Mouse (Mus musculus) forebrain, embryonic 11.5 days (tissue): ENCODE measurements around the gene Vapa. TPM values are rescaled to one million over a fixed set of nuclear protein-coding genes. Genes with fewer than 3 reads are reported as not detected.

Source experiments
- ATAC-seq: fragments of 200-750 bp; cut with Nextera tagmentation; replicated peaks from 2 replicates; pipeline ENCODE4 v1.8.0; 2017; ENCODE audit warnings: moderate TSS enrichment; ENCODE audit not compliant: low FRiP score
- DNase-seq: peaks from one replicate; pipeline ENCODE4 v3.0.0-alpha.2; 2017; ENCODE audit warnings: low spot score
- H3K27ac ChIP-seq: fragments of 300-500 bp; sonication (generic); 2 replicates; pipeline ENCODE4 v1.5.1; 2014; ENCODE audit warnings: low read depth, low read length
- H3K27me3 ChIP-seq: fragments of 300-500 bp; sonication (generic); 2 replicates; pipeline ENCODE4 v1.6.1; 2014; ENCODE audit warnings: mild to moderate bottlenecking, low read length, mixed read lengths; ENCODE audit not compliant: control insufficient read depth, insufficient read depth
- H3K36me3 ChIP-seq: fragments of 300-500 bp; sonication (generic); 2 replicates; pipeline ENCODE4 v1.6.1; 2014; ENCODE audit warnings: mild to moderate bottlenecking, low read length, moderate library complexity, mixed read lengths; ENCODE audit not compliant: control insufficient read depth, insufficient read depth
- H3K4me1 ChIP-seq: fragments of 300-500 bp; sonication (generic); replicated peaks from 2 replicates; pipeline ENCODE4 v1.6.1; 2014; ENCODE audit warnings: low read length, mixed read lengths; ENCODE audit not compliant: control insufficient read depth, insufficient read depth
- H3K4me2 ChIP-seq: fragments of 300-500 bp; sonication (generic); 2 replicates; pipeline ENCODE4 v1.6.1; 2014; ENCODE audit warnings: low read depth, mild to moderate bottlenecking, low read length, moderate library complexity, mixed read lengths; ENCODE audit not compliant: severe bottlenecking
- H3K4me3 ChIP-seq: fragments of 300-500 bp; sonication (generic); 2 replicates; pipeline ENCODE4 v1.5.1; 2014; ENCODE audit warnings: low read depth, low read length
- H3K9ac ChIP-seq: fragments of 300-500 bp; sonication (generic); 2 replicates; pipeline ENCODE4 v1.6.1; 2014; ENCODE audit warnings: low read length
- H3K9me3 ChIP-seq: fragments of 300-500 bp; sonication (generic); 2 replicates; pipeline ENCODE4 v1.6.1; 2016; ENCODE audit warnings: low read length, mixed read lengths; ENCODE audit not compliant: control insufficient read depth
- WGBS: fragments of 180-500 bp; shearing (Covaris S2); extraction: QIAGEN DNeasy Blood & Tissue Kit; methylation state at CpG from one replicate; pipeline ENCODE4 v1.1.7; 2014; 5-methylcytosine and 5-hydroxymethylcytosine counted together
- polyA plus RNA-seq: library from polyadenylated mRNA; unstranded; fragments of >200 nt; fragmentation: Nextera tagmentation; extraction: Ambion mirVana; gene quantifications from 2 replicates; pipeline ENCODE4 v1.2.1, GENCODE M21; 2014

Gene Vapa
- polyA plus RNA-seq, result 213 and 224 TPM in 2 replicates

GRCm38 (mm10) chr17:65613463-65614412, at the start of gene Vapa:
Gene Vapa, minus strand, starts transcription at chr17:65613555.
- ATAC-seq, result peak; percentile 93
- Histone ChIP-seq H3K9ac (peak within 1 kb of the TSS; percentile 96), H3K27ac (peak within 1 kb of the TSS; percentile 97), H3K4me1 (no peaks in the 10 kb centered on the region; the same call in 1 of the 2 replicates), H3K36me3 (no peaks in the 10 kb centered on the region), H3K4me3 (peak within 1 kb of the TSS; percentile 98), H3K9me3 (no peaks in the 10 kb centered on the region), H3K27me3 (no peaks in the 10 kb centered on the region), H3K4me2 (peak within 1 kb of the TSS; percentile 62)
- WGBS, result under 1% methylated on average over 69 of the region's 85 CpGs
- DNase-seq, result peak; percentile 99

GRCm38 (mm10) chr17:65662662-65663061, 49.3 kb upstream of the Vapa start:
- 87% methylated on average over 3 of the region's 3 CpGs for WGBS
- no peak for ATAC-seq
- Histone ChIP-seq H3K36me3 (no peaks in the 10 kb centered on the region), H3K4me3 (no peak overlapping the region), H3K4me2 (no peak overlapping the region), H3K4me1 (no peaks in the 10 kb centered on the region), H3K27ac (no peak overlapping the region), H3K9me3 (no peaks in the 10 kb centered on the region), H3K27me3 (no peaks in the 10 kb centered on the region), H3K9ac (no peak overlapping the region)
- no peak for DNase-seq

DNA sequence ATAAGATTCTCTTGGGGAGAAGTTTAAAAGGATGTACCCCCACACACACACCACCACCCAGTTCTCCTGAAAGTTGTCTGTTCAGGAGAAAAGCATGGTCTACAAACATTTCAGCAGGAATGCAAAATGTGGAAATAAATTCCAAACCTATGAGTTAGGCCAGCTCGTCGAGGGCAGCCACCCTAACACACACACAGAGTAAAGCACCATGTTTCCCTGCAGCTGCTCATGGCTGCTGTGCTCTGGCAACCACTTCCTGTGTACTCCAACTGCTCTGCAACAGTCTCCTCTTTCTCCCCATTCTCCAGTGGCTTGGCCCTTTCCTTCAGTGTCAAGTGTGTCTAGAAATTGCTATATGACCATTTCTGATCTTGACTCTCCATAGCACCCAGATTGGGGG, 45.1 kb upstream of the Vapa start:
- Histone ChIP-seq H3K27me3 (no peaks in the 10 kb centered on the region), H3K4me2 (no peak overlapping the region)
- WGBS, result 95% methylated on average over 2 of the region's 2 CpGs

GRCm38 (mm10) chr17:65657958-65658357, 44.6 kb upstream of the Vapa start:
- no peak for ATAC-seq
- no peaks in the 10 kb centered on the region for H3K4me1 ChIP-seq

More for the DNA sequence above, 45.1 kb upstream of the Vapa start:
- no peaks in the 10 kb centered on the region for H3K36me3 ChIP-seq
- no peaks in the 10 kb centered on the region for H3K9me3 ChIP-seq
- no peak overlapping the region for H3K4me3 ChIP-seq
- ATAC-seq, result no peak
- H3K9ac ChIP-seq, result no peak overlapping the region
- H3K27ac ChIP-seq, result no peak overlapping the region
- H3K4me1 ChIP-seq, result no peaks in the 10 kb centered on the region
- no peak for DNase-seq

GRCm38 (mm10) chr17:65656731-65657130, 43.4 kb upstream of the Vapa start:
- no peak overlapping the region for H3K4me3 ChIP-seq
- no peak overlapping the region for H3K9ac ChIP-seq
- ATAC-seq (no peak), DNase-seq (no peak)
- H3K9me3 ChIP-seq, result no peaks in the 10 kb centered on the region
- no peaks in the 10 kb centered on the region for H3K4me1 ChIP-seq
- no peaks in the 10 kb centered on the region for H3K27me3 ChIP-seq
- H3K36me3 ChIP-seq, result no peaks in the 10 kb centered on the region
- WGBS, result 89% methylated on average over 6 of the region's 6 CpGs
- H3K27ac ChIP-seq, result no peak overlapping the region
- no peak overlapping the region for H3K4me2 ChIP-seq

More at GRCm38 (mm10) chr17:65657958-65658357, 44.6 kb upstream of the Vapa start:
- Histone ChIP-seq H3K27me3 (no peaks in the 10 kb centered on the region), H3K36me3 (no peaks in the 10 kb centered on the region), H3K27ac (no peak overlapping the region), H3K9me3 (no peaks in the 10 kb centered on the region), H3K4me2 (no peak overlapping the region), H3K4me3 (no peak overlapping the region), H3K9ac (no peak overlapping the region)
- no peak for DNase-seq
- 94% methylated on average over 9 of the region's 9 CpGs for WGBS

- WGBS, result 92% methylated on average over 8 of the region's 8 CpGs
- no peaks in the 10 kb centered on the region for H3K36me3 ChIP-seq
These were observed 42.7 kb upstream of the Vapa start for GRCm38 (mm10) chr17:65656076-65656475.

GRCm38 (mm10) chr17:65655608-65656007, 42.3 kb upstream of the Vapa start:
- H3K4me1 ChIP-seq, result no peaks in the 10 kb centered on the region
- H3K9ac ChIP-seq, result no peak overlapping the region
- no peak overlapping the region for H3K27ac ChIP-seq
- no peaks in the 10 kb centered on the region for H3K27me3 ChIP-seq
- H3K36me3 ChIP-seq, result no peaks in the 10 kb centered on the region
- H3K4me3 ChIP-seq, result no peak overlapping the region
- no peaks in the 10 kb centered on the region for H3K9me3 ChIP-seq
- WGBS, result 83% methylated on average over 4 of the region's 4 CpGs
- ATAC-seq (no peak), DNase-seq (no peak)
- H3K4me2 ChIP-seq, result no peak overlapping the region

More at GRCm38 (mm10) chr17:65656076-65656475, 42.7 kb upstream of the Vapa start:
- Histone ChIP-seq H3K27ac (no peak overlapping the region), H3K9me3 (no peaks in the 10 kb centered on the region), H3K4me1 (no peaks in the 10 kb centered on the region), H3K27me3 (no peaks in the 10 kb centered on the region), H3K9ac (no peak overlapping the region), H3K4me3 (no peak overlapping the region), H3K4me2 (no peak overlapping the region)
- ATAC-seq (no peak), DNase-seq (no peak)

DNA sequence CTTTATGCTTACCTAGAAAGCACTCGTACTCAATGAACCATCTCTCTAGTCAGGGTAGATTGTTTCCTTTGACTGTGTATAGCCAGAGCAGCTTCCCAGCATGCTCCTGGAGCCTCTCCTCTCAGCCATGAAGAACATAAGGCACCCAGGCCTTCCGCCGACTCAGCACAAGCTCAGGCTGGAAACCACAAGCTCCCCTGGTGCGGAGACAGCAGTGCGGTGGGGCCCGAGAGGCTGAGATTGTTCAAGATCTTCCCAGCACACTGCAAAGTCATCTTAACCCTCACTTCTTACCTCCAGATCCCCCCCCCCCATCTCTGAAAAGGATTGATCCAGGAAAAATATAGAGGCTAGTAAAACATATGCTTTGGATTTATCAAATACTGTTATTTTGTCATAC, 37.2 kb upstream of the Vapa start:
- Histone ChIP-seq H3K36me3 (no peaks in the 10 kb centered on the region), H3K4me2 (no peak overlapping the region), H3K9ac (no peak overlapping the region), H3K27me3 (no peaks in the 10 kb centered on the region), H3K27ac (no peak overlapping the region), H3K9me3 (no peaks in the 10 kb centered on the region), H3K4me3 (no peak overlapping the region), H3K4me1 (no peaks in the 10 kb centered on the region)
- WGBS, result 89% methylated on average over 6 of the region's 6 CpGs
- DNase-seq (no peak), ATAC-seq (no peak)

GRCm38 (mm10) chr17:65649175-65649493, 35.8 kb upstream of the Vapa start:
- Histone ChIP-seq H3K36me3 (no peaks in the 10 kb centered on the region), H3K27ac (no peak overlapping the region), H3K27me3 (no peaks in the 10 kb centered on the region), H3K4me2 (no peak overlapping the region), H3K4me1 (no peaks in the 10 kb centered on the region), H3K4me3 (no peak overlapping the region), H3K9ac (no peak overlapping the region), H3K9me3 (no peaks in the 10 kb centered on the region)
- WGBS, result 87% methylated on average over 2 of the region's 2 CpGs
- ATAC-seq (no peak), DNase-seq (no peak)
